Mouse (Mus musculus) midbrain, embryonic 11.5 days (tissue): Measurements from ENCODE around the gene Cds1. TPM values are rescaled to one million over a fixed set of nuclear protein-coding genes. Genes with fewer than 3 reads are reported as not detected.

Source experiments
- ATAC-seq: fragments of 200-750 bp; cut with Nextera tagmentation; 2 replicates; pipeline ENCODE4 v1.8.0; 2017; ENCODE audit warnings: moderate TSS enrichment, moderate library complexity; ENCODE audit not compliant: low FRiP score
- DNase-seq: peaks from one replicate; pipeline ENCODE4 v3.0.0; 2015; ENCODE audit warnings: low spot score; ENCODE audit errors: missing footprints
- H3K27ac ChIP-seq: fragments of 300-500 bp; sonication (generic); 2 replicates; pipeline ENCODE4 v1.5.1; 2014; ENCODE audit warnings: low read depth, low read length
- H3K27me3 ChIP-seq: fragments of 300-500 bp; sonication (generic); 2 replicates; pipeline ENCODE4 v1.6.1; 2014; ENCODE audit warnings: mild to moderate bottlenecking, low read length, moderate library complexity, mixed read lengths; ENCODE audit not compliant: control insufficient read depth, insufficient read depth
- H3K36me3 ChIP-seq: fragments of 300-500 bp; sonication (generic); 2 replicates; pipeline ENCODE4 v1.6.1; 2014; ENCODE audit warnings: mild to moderate bottlenecking, low read length, moderate library complexity, mixed read lengths; ENCODE audit not compliant: control insufficient read depth, insufficient read depth
- H3K4me1 ChIP-seq: fragments of 300-500 bp; sonication (generic); 2 replicates; pipeline ENCODE4 v1.6.1; 2014; ENCODE audit warnings: low read length; ENCODE audit not compliant: control insufficient read depth, insufficient read depth
- H3K4me2 ChIP-seq: fragments of 300-500 bp; sonication (generic); 2 replicates; pipeline ENCODE4 v1.6.1; 2014; ENCODE audit warnings: mild to moderate bottlenecking, moderate library complexity
- H3K4me3 ChIP-seq: fragments of 300-500 bp; sonication (generic); 2 replicates; pipeline ENCODE4 v1.5.1; 2014; ENCODE audit warnings: low read depth, low read length
- H3K9ac ChIP-seq: fragments of 300-500 bp; sonication (generic); 2 replicates; pipeline ENCODE4 v1.6.1; 2014; ENCODE audit warnings: low read length
- H3K9me3 ChIP-seq: fragments of 300-500 bp; sonication (generic); 2 replicates; pipeline ENCODE4 v1.6.1; 2016; ENCODE audit warnings: low read length; ENCODE audit not compliant: control insufficient read depth
- WGBS: fragments of 180-500 bp; shearing (Covaris S2); extraction: QIAGEN DNeasy Blood & Tissue Kit; methylation state at CpG from one replicate; pipeline ENCODE4 v1.1.7; 2014; 5-methylcytosine and 5-hydroxymethylcytosine counted together
- polyA plus RNA-seq: library from polyadenylated mRNA; unstranded; fragments of >200 nt; fragmentation: Nextera tagmentation; extraction: Ambion mirVana; gene quantifications from 2 replicates; pipeline ENCODE4 v1.2.1, GENCODE M21; 2014

The Cds1 gene
- polyA plus RNA-seq, 1 experiment from 2014 or later, result 1.0 TPM

- ATAC-seq (no peak), DNase-seq (no peak)
- Histone ChIP-seq H3K36me3 (no peaks in the 10 kb centered on the region), H3K9ac (no peak overlapping the region), H3K4me2 (no peak overlapping the region), H3K27ac (no peak overlapping the region), H3K9me3 (no peaks in the 10 kb centered on the region), H3K4me1 (0 out of 2 replicates have a peak, but pooled peaks cover 3% of the 10 kb centered on the region), H3K4me3 (no peak overlapping the region), H3K27me3 (peaks cover 54% of the 10 kb centered on the region)
- 65% methylated on average over 6 of the region's 6 CpGs for WGBS
These were observed 2.6 kb downstream of the Cds1 start for GRCm38 (mm10) chr5:101767486-101767885.

- Histone ChIP-seq H3K36me3 (no peaks in the 10 kb centered on the region), H3K4me1 (0 out of 2 replicates have a peak, but pooled peaks cover 3% of the 10 kb centered on the region), H3K27me3 (peaks cover 46% of the 10 kb centered on the region), H3K4me3 (no peak overlapping the region), H3K27ac (no peak overlapping the region), H3K9me3 (no peaks in the 10 kb centered on the region), H3K9ac (no peak overlapping the region), H3K4me2 (no peak overlapping the region)
- ATAC-seq (no peak), DNase-seq (no peak)
- 89% methylated on average over 7 of the region's 7 CpGs for WGBS
These were observed 3.6 kb downstream of the Cds1 start for GRCm38 (mm10) chr5:101768558-101768957.

- Histone ChIP-seq H3K4me1 (no peaks in the 10 kb centered on the region), H3K36me3 (no peaks in the 10 kb centered on the region), H3K4me3 (no peak overlapping the region), H3K4me2 (no peak overlapping the region), H3K9me3 (no peaks in the 10 kb centered on the region), H3K27ac (no peak overlapping the region), H3K9ac (no peak overlapping the region), H3K27me3 (peaks cover 7% of the 10 kb centered on the region)
- 88% methylated on average over 9 of the region's 9 CpGs for WGBS
- DNase-seq (no peak), ATAC-seq (no peak)
These were observed 7.7 kb downstream of the Cds1 start for GRCm38 (mm10) chr5:101772621-101773020.

- no peak overlapping the region for H3K4me2 ChIP-seq
- WGBS, result 91% methylated on average over 8 of the region's 8 CpGs
- H3K27me3 ChIP-seq, result no peaks in the 10 kb centered on the region; the same call in 1 of the 2 replicates
- ATAC-seq, result no peak
- H3K9me3 ChIP-seq, result no peaks in the 10 kb centered on the region
- H3K4me1 ChIP-seq, result no peaks in the 10 kb centered on the region
- DNase-seq, result no peak
- H3K9ac ChIP-seq, result no peak overlapping the region
- no peak overlapping the region for H3K27ac ChIP-seq
- no peak overlapping the region for H3K4me3 ChIP-seq
- H3K36me3 ChIP-seq, result no peaks in the 10 kb centered on the region
These were observed 10.3 kb downstream of the Cds1 start for GRCm38 (mm10) chr5:101775262-101775661.

GRCm38 (mm10) chr5:101776528-101776927 lies 11.6 kb downstream of the Cds1 start:
- H3K4me1 ChIP-seq, result no peaks in the 10 kb centered on the region
- no peak overlapping the region for H3K27ac ChIP-seq
- DNase-seq, result no peak
- H3K27me3 ChIP-seq, result no peaks in the 10 kb centered on the region; the same call in 1 of the 2 replicates
- WGBS, result 89% methylated on average over 8 of the region's 8 CpGs
- H3K9ac ChIP-seq, result no peak overlapping the region
- H3K9me3 ChIP-seq, result no peaks in the 10 kb centered on the region
- no peak overlapping the region for H3K4me2 ChIP-seq
- no peaks in the 10 kb centered on the region for H3K36me3 ChIP-seq
- no peak for ATAC-seq
- H3K4me3 ChIP-seq, result no peak overlapping the region

GRCm38 (mm10) chr5:101779376-101779863 lies 14.5 kb downstream of the Cds1 start:
- DNase-seq, result no peak
- Histone ChIP-seq H3K4me3 (no peak overlapping the region), H3K36me3 (no peaks in the 10 kb centered on the region), H3K4me2 (no peak overlapping the region), H3K27me3 (no peaks in the 10 kb centered on the region), H3K9ac (no peak overlapping the region), H3K4me1 (no peaks in the 10 kb centered on the region), H3K9me3 (no peaks in the 10 kb centered on the region), H3K27ac (no peak overlapping the region)
- ATAC-seq, result no peak
- 91% methylated on average over 15 of the region's 15 CpGs for WGBS

- 89% methylated on average over 4 of the region's 4 CpGs for WGBS
- H3K27ac ChIP-seq, result no peak overlapping the region
- DNase-seq, result no peak
- no peaks in the 10 kb centered on the region for H3K4me1 ChIP-seq
- no peaks in the 10 kb centered on the region for H3K9me3 ChIP-seq
- H3K36me3 ChIP-seq, result no peaks in the 10 kb centered on the region
- H3K4me3 ChIP-seq, result no peak overlapping the region
- ATAC-seq, result no peak
- H3K27me3 ChIP-seq, result no peaks in the 10 kb centered on the region
- no peak overlapping the region for H3K4me2 ChIP-seq
- no peak overlapping the region for H3K9ac ChIP-seq
These were observed 16.0 kb downstream of the Cds1 start for GRCm38 (mm10) chr5:101780918-101781317.

GRCm38 (mm10) chr5:101784328-101784727 lies 19.4 kb downstream of the Cds1 start:
- Histone ChIP-seq H3K9me3 (no peaks in the 10 kb centered on the region), H3K9ac (no peak overlapping the region)

GRCm38 (mm10) chr5:101784787-101785186 lies 19.9 kb downstream of the Cds1 start:
- Histone ChIP-seq H3K27me3 (no peaks in the 10 kb centered on the region), H3K27ac (no peak overlapping the region), H3K4me1 (no peaks in the 10 kb centered on the region), H3K4me2 (no peak overlapping the region), H3K36me3 (no peaks in the 10 kb centered on the region), H3K4me3 (no peak overlapping the region), H3K9me3 (no peaks in the 10 kb centered on the region), H3K9ac (no peak overlapping the region)
- ATAC-seq (no peak), DNase-seq (no peak)
- WGBS, result 85% methylated on average over 2 of the region's 2 CpGs

More at GRCm38 (mm10) chr5:101784328-101784727, 19.4 kb downstream of the Cds1 start:
- H3K4me2 ChIP-seq, result no peak overlapping the region
- no peak overlapping the region for H3K4me3 ChIP-seq
- ATAC-seq (no peak), DNase-seq (no peak)
- 83% methylated on average over 3 of the region's 3 CpGs for WGBS
- H3K36me3 ChIP-seq, result no peaks in the 10 kb centered on the region
- H3K27ac ChIP-seq, result no peak overlapping the region
- no peaks in the 10 kb centered on the region for H3K27me3 ChIP-seq
- H3K4me1 ChIP-seq, result no peaks in the 10 kb centered on the region
